Mouse (Mus musculus) CH12.LX (cell line): ENCODE data around the gene Tssk6. TPM values are rescaled to one million over a fixed set of nuclear protein-coding genes. Genes with fewer than 3 reads are reported as not detected.

Experiments
- DNase-seq: peaks from one replicate; pipeline ENCODE4 v3.0.0-alpha.2; 2013; ENCODE audit errors: extremely low read depth
- H3K27ac ChIP-seq: 2 replicates; pipeline ENCODE4 v1.5.1; 2012; ENCODE audit warnings: low read depth, mild to moderate bottlenecking, control low read depth, moderate library complexity; ENCODE audit not compliant: insufficient read depth
- H3K27me3 ChIP-seq: replicated peaks from 2 replicates; pipeline ENCODE3; 2012; ENCODE audit warnings: inconsistent platforms
- H3K36me3 ChIP-seq, 2 experiments: replicated peaks in 1 of 2; 2 replicates each; pipeline versions ENCODE3 to v1.6.1; 2012; ENCODE audit warnings: inconsistent platforms in 1 of 2, low read length in 1 of 2, mild to moderate bottlenecking in 1 of 2, mixed read lengths in 1 of 2, moderate library complexity in 1 of 2; ENCODE audit not compliant: control insufficient read depth in 1 of 2, insufficient read depth in 1 of 2
- H3K4me1 ChIP-seq, 2 experiments: 2 replicates each; pipeline ENCODE4 v1.6.1; 2012; ENCODE audit warnings: inconsistent platforms in 1 of 2, moderate library complexity in 1 of 2; ENCODE audit not compliant: insufficient read depth in 2 of 2, control insufficient read depth in 1 of 2
- H3K4me2 ChIP-seq: 2 replicates; pipeline ENCODE4 v1.6.1; 2012; ENCODE audit warnings: low read depth, mild to moderate bottlenecking, control low read depth; ENCODE audit not compliant: poor library complexity, insufficient read depth, severe bottlenecking
- H3K4me3 ChIP-seq, 3 experiments: fragments of 150-350 bp in 1 of 3; sonication (generic) in 1 of 3; replicated peaks in 1 of 3; 2 replicates each; pipeline versions ENCODE3 to v1.5.1; 2011 to 2012; ENCODE audit warnings: low read depth in 2 of 3, low read length in 2 of 3, mild to moderate bottlenecking in 2 of 3, moderate library complexity in 2 of 3, control low read depth in 1 of 3, improper control_type of control experiment in 1 of 3, inconsistent platforms in 1 of 3, mixed read lengths in 1 of 3; ENCODE audit not compliant: poor library complexity in 1 of 3
- H3K79me2 ChIP-seq: replicated peaks from 2 replicates; pipeline ENCODE4 v1.6.1; 2012; ENCODE audit warnings: mild to moderate bottlenecking, moderate library complexity; ENCODE audit not compliant: control insufficient read depth, poor library complexity, insufficient read depth, severe bottlenecking; ENCODE audit errors: extremely low read depth
- H3K9ac ChIP-seq: 2 replicates; pipeline ENCODE4 v1.6.1; 2012; ENCODE audit warnings: low read depth, mild to moderate bottlenecking, control low read depth, moderate library complexity; ENCODE audit not compliant: insufficient read depth
- H3K9me3 ChIP-seq: replicated peaks from 2 replicates; pipeline ENCODE3; 2012; ENCODE audit warnings: low read length, inconsistent platforms, mixed read lengths
- BHLHE40 ChIP-seq: IDR thresholded peaks from 2 replicates; pipeline ENCODE4 v1.6.1; 2011; ENCODE audit warnings: mild to moderate bottlenecking, low read depth, low read length, improper control_type of control experiment
- CHD2 ChIP-seq: IDR thresholded peaks from 2 replicates; pipeline ENCODE4 v1.6.1; 2011; ENCODE audit warnings: low read length, improper control_type of control experiment
- CTCF ChIP-seq, 2 experiments: IDR thresholded peaks in 1 of 2; conservative IDR thresholded peaks in 1 of 2; 2 replicates each; pipeline ENCODE4 v1.5.1; 2011 to 2012; ENCODE audit warnings: low read depth in 2 of 2, low read length in 2 of 2, improper control_type of control experiment in 1 of 2, inconsistent platforms in 1 of 2, mild to moderate bottlenecking in 1 of 2, moderate library complexity in 1 of 2
- E2F4 ChIP-seq: IDR thresholded peaks from 2 replicates; pipeline ENCODE4 v1.6.1; 2011; ENCODE audit warnings: low read depth, low read length, improper control_type of control experiment; ENCODE audit not compliant: insufficient replicate concordance
- EP300 ChIP-seq: IDR thresholded peaks from 2 replicates; pipeline ENCODE4 v1.6.1; 2011; ENCODE audit warnings: low read length, improper control_type of control experiment
- GABPA ChIP-seq: IDR thresholded peaks from 2 replicates; pipeline ENCODE4 v1.6.1; 2012; ENCODE audit warnings: low read depth, low read length, improper control_type of control experiment, inconsistent platforms; ENCODE audit not compliant: insufficient replicate concordance
- JUN ChIP-seq: IDR thresholded peaks from 2 replicates; pipeline ENCODE4 v1.6.1; 2011; ENCODE audit warnings: low read depth, mild to moderate bottlenecking, low read length, improper control_type of control experiment, moderate library complexity; ENCODE audit not compliant: insufficient read depth
- JUND ChIP-seq: conservative IDR thresholded peaks from 2 replicates; pipeline ENCODE4 v1.6.1; 2011; ENCODE audit warnings: low read depth, low read length, improper control_type of control experiment
- KAT2A ChIP-seq: IDR thresholded peaks from 2 replicates; pipeline ENCODE4 v1.6.1; 2012; ENCODE audit warnings: low read length, improper control_type of control experiment, inconsistent platforms; ENCODE audit not compliant: insufficient replicate concordance
- MAFK ChIP-seq: IDR thresholded peaks from 2 replicates; pipeline ENCODE4 v1.6.1; 2011; ENCODE audit warnings: low read length, improper control_type of control experiment; ENCODE audit not compliant: insufficient replicate concordance
- MXI1 ChIP-seq: IDR thresholded peaks from 2 replicates; pipeline ENCODE4 v1.6.1; 2011; ENCODE audit warnings: mild to moderate bottlenecking, low read depth, low read length, improper control_type of control experiment
- MYC ChIP-seq: IDR thresholded peaks from 2 replicates; pipeline ENCODE4 v1.6.1; 2011; ENCODE audit warnings: low read depth, mild to moderate bottlenecking, improper control_type of control experiment, low read length
- NELFE ChIP-seq: IDR thresholded peaks from 2 replicates; pipeline ENCODE4 v1.6.1; 2011; ENCODE audit warnings: low read depth, low read length, improper control_type of control experiment
- POLR2A ChIP-seq: IDR thresholded peaks from 2 replicates; pipeline ENCODE4 v1.6.1; 2011; ENCODE audit warnings: low read depth, mild to moderate bottlenecking, improper control_type of control experiment, low read length
- SIN3A ChIP-seq: IDR thresholded peaks from 2 replicates; pipeline ENCODE4 v1.6.1; 2012; ENCODE audit warnings: low read length, improper control_type of control experiment, inconsistent platforms
- TCF12 ChIP-seq: IDR thresholded peaks from 2 replicates; pipeline ENCODE4 v1.6.1; 2014; ENCODE audit warnings: low read depth, mild to moderate bottlenecking, inconsistent platforms, low read length, improper control_type of control experiment
- UBTF ChIP-seq: IDR thresholded peaks from 2 replicates; pipeline ENCODE4 v1.6.1; 2012; ENCODE audit warnings: low read depth, mild to moderate bottlenecking, inconsistent platforms, low read length, improper control_type of control experiment, moderate library complexity
- USF1 ChIP-seq: IDR thresholded peaks from 2 replicates; pipeline ENCODE4 v1.6.1; 2014; ENCODE audit warnings: low read depth, mild to moderate bottlenecking, inconsistent platforms, low read length, improper control_type of control experiment
- USF2 ChIP-seq: conservative IDR thresholded peaks from 2 replicates; pipeline ENCODE4 v1.6.1; 2011; ENCODE audit warnings: low read depth, low read length, improper control_type of control experiment
- ZC3H11A ChIP-seq: IDR thresholded peaks from 2 replicates; pipeline ENCODE4 v1.6.1; 2012; ENCODE audit warnings: low read depth, mild to moderate bottlenecking, inconsistent platforms, low read length, improper control_type of control experiment
- ZKSCAN1 ChIP-seq: IDR thresholded peaks from 2 replicates; pipeline ENCODE4 v1.6.1; 2012; ENCODE audit warnings: low read depth, inconsistent platforms, low read length, improper control_type of control experiment, borderline replicate concordance
- dilution Hi-C: fragments of 300-500 bp; cut with MboI; formaldehyde crosslinking; loops from 2 replicates; pipeline ENCODE4 v1.14.3; 2020; ENCODE audit warnings: low sequenced_read_pairs; ENCODE audit not compliant: extremely low pct_unique_long_range_greater_than_20kb, extremely low pct_ligation_motif_present
- in situ Hi-C: fragments of 300-500 bp; cut with MboI; formaldehyde crosslinking; loops from 3 replicates; pipeline ENCODE4 v1.14.3; 2019; ENCODE audit warnings: low sequenced_read_pairs, low pct_ligation_motif_present, low pct_unique_long_range_greater_than_20kb, mixed read lengths
- polyA plus RNA-seq: library from polyadenylated mRNA; unstranded; fragments of >175 nt; gene quantifications from 2 replicates; pipeline ENCODE4 v1.2.1, GENCODE M21; 2012; ENCODE audit warnings: low read depth; ENCODE audit not compliant: insufficient read length
- total RNA-seq, 2 experiments: library from RNA; depleted of rRNA; stranded (reverse); fragments of 300-350 nt in 1 of 2; fragments of >200 nt in 1 of 2; gene quantifications; 2 replicates each; pipeline ENCODE4 v1.2.3; 2012 to 2014

The Tssk6 gene
- total and polyA plus RNA-seq, 3 experiments, result 0.44 to 1.8 (median 1.7) TPM

- TF ChIP-seq MYC (no peak), EP300 (no peak), UBTF (no peak), SIN3A (no peak), MXI1 (no peak), JUND (no peak), GABPA (no peak), MAFK (no peak), CHD2 (no peak), JUN (no peak), E2F4 (no peak), POLR2A (no peak), ZKSCAN1 (no peak), NELFE (no peak), USF1 (no peak), ZC3H11A (no peak)
- Histone ChIP-seq H3K4me2 (no peak overlapping the region), H3K9me3 (no peaks in the 10 kb centered on the region), H3K27me3 (no peaks in the 10 kb centered on the region), H3K27ac (no peak overlapping the region), H3K79me2 (peaks cover 47% of the 10 kb centered on the region), H3K4me3 (no peak overlapping the region), H3K9ac (no peak overlapping the region), H3K36me3 (peaks cover 32 to 70% of the 10 kb centered on the region in 2 experiments), H3K4me1 (peaks cover 18 to 52% of the 10 kb centered on the region in 2 experiments)
- no peak for DNase-seq
- in situ Hi-C loops (no loop called here), dilution Hi-C loops (no loop called here)
Measured at GRCm38 (mm10) chr8:69897857-69898256, 4.1 kb upstream of the Tssk6 start.

- Histone ChIP-seq H3K4me2 (0 out of 2 replicates have a peak overlapping the region, but pooled peaks have one; percentile 24), H3K79me2 (peaks cover 47% of the 10 kb centered on the region), H3K36me3 (peaks cover 15 to 50% of the 10 kb centered on the region in 2 experiments), H3K27me3 (no peaks in the 10 kb centered on the region), H3K27ac (no peak overlapping the region), H3K4me3 (no peak overlapping the region), H3K9me3 (no peaks in the 10 kb centered on the region), H3K9ac (0 out of 2 replicates have a peak overlapping the region, but pooled peaks have one; percentile 93), H3K4me1 (peaks cover 18 to 63% of the 10 kb centered on the region in 2 experiments)
- no peak for DNase-seq
- dilution Hi-C loops (no loop called here), in situ Hi-C loops (no loop called here)
- TF ChIP-seq ZC3H11A (no peak), KAT2A (no peak), USF1 (no peak), JUND (no peak), USF2 (no peak), CTCF (conservative IDR thresholded peaks at IDR 0.05 in 1 of 2, IDR thresholded peaks at IDR 0.05 in 1 of 2; ENCODE audit: low read depth in 2 of 2, low read length in 2 of 2) (no peak), TCF12 (no peak), MXI1 (no peak), BHLHE40 (no peak)
Measured at GRCm38 (mm10) chr8:69899876-69900275, 2.1 kb upstream of the Tssk6 start.
